Mouse (Mus musculus) midbrain, embryonic 11.5 days (tissue): ENCODE data around the gene Riiad1. TPM values are rescaled to one million over a fixed set of nuclear protein-coding genes. Genes with fewer than 3 reads are reported as not detected.

Experiments used
- ATAC-seq: fragments of 200-750 bp; cut with Nextera tagmentation; 2 replicates; pipeline ENCODE4 v1.8.0; 2017; ENCODE audit warnings: moderate TSS enrichment, moderate library complexity; ENCODE audit not compliant: low FRiP score
- DNase-seq: peaks from one replicate; pipeline ENCODE4 v3.0.0; 2015; ENCODE audit warnings: low spot score; ENCODE audit errors: missing footprints
- H3K27ac ChIP-seq: fragments of 300-500 bp; sonication (generic); 2 replicates; pipeline ENCODE4 v1.5.1; 2014; ENCODE audit warnings: low read depth, low read length
- H3K27me3 ChIP-seq: fragments of 300-500 bp; sonication (generic); 2 replicates; pipeline ENCODE4 v1.6.1; 2014; ENCODE audit warnings: mild to moderate bottlenecking, low read length, moderate library complexity, mixed read lengths; ENCODE audit not compliant: control insufficient read depth, insufficient read depth
- H3K36me3 ChIP-seq: fragments of 300-500 bp; sonication (generic); 2 replicates; pipeline ENCODE4 v1.6.1; 2014; ENCODE audit warnings: mild to moderate bottlenecking, low read length, moderate library complexity, mixed read lengths; ENCODE audit not compliant: control insufficient read depth, insufficient read depth
- H3K4me1 ChIP-seq: fragments of 300-500 bp; sonication (generic); 2 replicates; pipeline ENCODE4 v1.6.1; 2014; ENCODE audit warnings: low read length; ENCODE audit not compliant: control insufficient read depth, insufficient read depth
- H3K4me2 ChIP-seq: fragments of 300-500 bp; sonication (generic); 2 replicates; pipeline ENCODE4 v1.6.1; 2014; ENCODE audit warnings: mild to moderate bottlenecking, moderate library complexity
- H3K4me3 ChIP-seq: fragments of 300-500 bp; sonication (generic); 2 replicates; pipeline ENCODE4 v1.5.1; 2014; ENCODE audit warnings: low read depth, low read length
- H3K9ac ChIP-seq: fragments of 300-500 bp; sonication (generic); 2 replicates; pipeline ENCODE4 v1.6.1; 2014; ENCODE audit warnings: low read length
- H3K9me3 ChIP-seq: fragments of 300-500 bp; sonication (generic); 2 replicates; pipeline ENCODE4 v1.6.1; 2016; ENCODE audit warnings: low read length; ENCODE audit not compliant: control insufficient read depth
- WGBS: fragments of 180-500 bp; shearing (Covaris S2); extraction: QIAGEN DNeasy Blood & Tissue Kit; methylation state at CpG from one replicate; pipeline ENCODE4 v1.1.7; 2014; 5-methylcytosine and 5-hydroxymethylcytosine counted together
- polyA plus RNA-seq: library from polyadenylated mRNA; unstranded; fragments of >200 nt; fragmentation: Nextera tagmentation; extraction: Ambion mirVana; gene quantifications from 2 replicates; pipeline ENCODE4 v1.2.1, GENCODE M21; 2014

Riiad1 gene
- polyA plus RNA-seq, 1 experiment from 2014 or later, result 15.3 TPM

- no peaks in the 10 kb centered on the region for H3K27me3 ChIP-seq
- ATAC-seq (peak; percentile 98), DNase-seq (peak; percentile 100)
- H3K4me3 ChIP-seq, result peak within 1 kb of the TSS; percentile 70
- H3K36me3 ChIP-seq, result peaks cover 10% of the 10 kb centered on the region
- peak within 1 kb of the TSS; percentile 79 for H3K9ac ChIP-seq
- peaks cover 5% of the 10 kb centered on the region for H3K4me1 ChIP-seq
- H3K4me2 ChIP-seq, result peak within 1 kb of the TSS; percentile 84
- no peaks in the 10 kb centered on the region for H3K9me3 ChIP-seq
- H3K27ac ChIP-seq, result no peak within 1 kb of the TSS
- 1% methylated on average over 39 of the region's 39 CpGs for WGBS
Measured at GRCm38 (mm10) chr3:94442951-94443596, 37.1 kb downstream of the Riiad1 start, which contains the start of gene Mrpl9. Gene Mrpl9 (plus strand): TSS chr3:94443318.

- no peak overlapping the region for H3K4me2 ChIP-seq
- 41% methylated on average over 3 of the region's 3 CpGs for WGBS
- H3K27ac ChIP-seq, result no peak overlapping the region
- no peak overlapping the region for H3K4me3 ChIP-seq
- H3K9ac ChIP-seq, result no peak overlapping the region
- no peaks in the 10 kb centered on the region for H3K9me3 ChIP-seq
- no peak for ATAC-seq
- H3K27me3 ChIP-seq, result no peaks in the 10 kb centered on the region
- peaks cover 5% of the 10 kb centered on the region for H3K4me1 ChIP-seq
- no peak for DNase-seq
- H3K36me3 ChIP-seq, result peaks cover 3% of the 10 kb centered on the region
Measured at GRCm38 (mm10) chr3:94441182-94441581, 39.0 kb downstream of the Riiad1 start.

- H3K9me3 ChIP-seq, result no peaks in the 10 kb centered on the region
- no peaks in the 10 kb centered on the region for H3K27me3 ChIP-seq
- H3K4me1 ChIP-seq, result no peaks in the 10 kb centered on the region
- no peak overlapping the region for H3K27ac ChIP-seq
- ATAC-seq, result no peak
- WGBS, result 77% methylated on average over 9 of the region's 9 CpGs
- no peak overlapping the region for H3K9ac ChIP-seq
- H3K4me3 ChIP-seq, result no peak overlapping the region
- H3K36me3 ChIP-seq, result no peaks in the 10 kb centered on the region
- no peak for DNase-seq
- no peak overlapping the region for H3K4me2 ChIP-seq
Measured at GRCm38 (mm10) chr3:94436420-94436819, 43.7 kb downstream of the Riiad1 start.

GRCm38 (mm10) chr3:94434305-94434704 lies 45.8 kb downstream of the Riiad1 start:
- Histone ChIP-seq H3K27me3 (no peaks in the 10 kb centered on the region), H3K9me3 (no peaks in the 10 kb centered on the region), H3K27ac (no peak overlapping the region), H3K9ac (no peak overlapping the region), H3K4me1 (no peaks in the 10 kb centered on the region), H3K4me2 (no peak overlapping the region), H3K4me3 (no peak overlapping the region), H3K36me3 (no peaks in the 10 kb centered on the region)
- 98% methylated on average over 2 of the region's 2 CpGs for WGBS
- ATAC-seq (no peak), DNase-seq (no peak)

GRCm38 (mm10) chr3:94430980-94431379 lies 49.2 kb downstream of the Riiad1 start:
- H3K27me3 ChIP-seq, result no peaks in the 10 kb centered on the region
- no peaks in the 10 kb centered on the region for H3K9me3 ChIP-seq
- 79% methylated on average over 2 of the region's 2 CpGs for WGBS
- H3K36me3 ChIP-seq, result no peaks in the 10 kb centered on the region
- H3K4me3 ChIP-seq, result no peak overlapping the region
- H3K4me1 ChIP-seq, result no peaks in the 10 kb centered on the region
- no peak for DNase-seq
- H3K4me2 ChIP-seq, result no peak overlapping the region
- H3K27ac ChIP-seq, result no peak overlapping the region
- ATAC-seq, result no peak
- no peak overlapping the region for H3K9ac ChIP-seq

Other genes with a start within 250 kb of the Riiad1 start
- not detected in 2 replicates for gene Gm4778, start 216.3 kb downstream of the Riiad1 start, polyA plus RNA-seq
- 12.8 and 14.5 TPM in 2 replicates for gene Them4, start 170.3 kb downstream of the Riiad1 start, polyA plus RNA-seq
- 0.11 TPM in 1 of 2 replicates, not detected in the other for gene Them5, start 138.2 kb downstream of the Riiad1 start, polyA plus RNA-seq
- gene C2cd4d, start 117.9 kb downstream of the Riiad1 start, polyA plus RNA-seq, result 0.87 and 1.4 TPM in 2 replicates
- 0.10 and 0.14 TPM in 2 replicates for gene Rorc, start 107.5 kb downstream of the Riiad1 start, polyA plus RNA-seq
- 0.17 and 0.37 TPM in 2 replicates for gene Lingo4, start 81.8 kb downstream of the Riiad1 start, polyA plus RNA-seq
- gene Tdrkh, start 67.1 kb downstream of the Riiad1 start, polyA plus RNA-seq, result 55.3 and 63.2 TPM in 2 replicates
- gene Mrpl9, start 37.0 kb downstream of the Riiad1 start, polyA plus RNA-seq, result 71.1 and 73.3 TPM in 2 replicates
- gene Oaz3, start 36.4 kb downstream of the Riiad1 start, polyA plus RNA-seq, result 0.12 TPM in 1 of 2 replicates, not detected in the other
- 150 and 154 TPM in 2 replicates for gene Celf3, start 2.0 kb downstream of the Riiad1 start, polyA plus RNA-seq
- gene Snx27, start 102.4 kb upstream of the Riiad1 start, polyA plus RNA-seq, result 39.4 and 43.0 TPM in 2 replicates
- gene Gm10972, start 162.8 kb upstream of the Riiad1 start, polyA plus RNA-seq, result not detected in 2 replicates
- 4.2 and 4.5 TPM in 2 replicates for gene Tuft1, start 178.5 kb upstream of the Riiad1 start, polyA plus RNA-seq
- gene Selenbp2, start 213.2 kb upstream of the Riiad1 start, polyA plus RNA-seq, result not detected in 2 replicates